Mouse (Mus musculus): ENCODE measurements around the gene Nup214.

GRCm38 (mm10) chr2:32037279-32037858 is 63.1 kb downstream of the Nup214 start:
- TF ChIP-seq CTCF (IDR thresholded peaks at IDR 0.05; ENCODE audit: low read depth, low read length): no peak
- no peak for TF ChIP-seq POLR2A (IDR thresholded peaks at IDR 0.05; ENCODE audit: extremely low read depth, insufficient read depth, low read length)
